Mouse (Mus musculus): ENCODE measurements at regions not wholly inside any gene's neighbourhood (a gene's known extent, or its start where the extent isn't known, plus 50 kb on each side); places are given as distances from the start of the nearest gene placed in this dataset.

DNA sequence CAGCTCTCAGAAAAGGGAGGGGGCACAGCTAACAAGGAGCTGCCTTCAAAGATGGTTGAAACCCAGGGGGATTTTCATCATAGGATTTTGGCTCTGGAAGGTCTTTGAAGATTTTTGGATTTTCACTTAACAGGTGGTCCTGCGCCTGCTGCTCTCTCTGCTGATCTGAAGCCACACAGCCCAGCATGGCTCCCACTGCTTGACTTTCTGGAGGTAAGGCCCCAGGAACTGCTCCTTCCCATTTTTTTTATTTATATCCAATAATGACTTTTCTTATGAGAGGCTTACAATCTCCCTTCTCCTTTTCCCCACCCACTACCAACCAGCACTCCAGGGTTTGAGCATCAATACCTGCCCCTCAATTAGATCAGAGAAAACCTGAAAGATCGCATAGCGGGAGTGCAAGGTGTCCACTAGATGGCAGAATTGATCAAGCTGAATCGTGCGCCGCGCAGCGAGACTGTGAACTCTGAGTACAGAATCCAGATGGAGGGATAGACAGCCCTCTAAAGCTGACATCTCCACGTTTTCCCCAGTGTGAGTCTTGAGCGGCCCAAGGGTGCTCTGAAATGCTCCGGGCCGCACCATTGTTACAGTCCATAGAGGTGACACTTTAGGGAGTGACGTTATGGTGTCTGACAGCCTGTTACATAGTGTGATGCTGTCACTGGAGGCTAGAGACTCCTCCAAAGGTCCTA lies 194.6 kb upstream of the Ednrb start:
- H3K36me3 ChIP-seq (ENCODE audit: control insufficient read depth, insufficient read depth, low read length): no peaks in the 10 kb centered on the region
- H3K27ac ChIP-seq (replicated peaks; ENCODE audit: low read depth, low read length): no peak overlapping the region
- DNase-seq (ENCODE audit: low spot score) (peak; percentile 83), ATAC-seq (ENCODE audit: low read depth) (peak; percentile 72)
- WGBS: 7% methylated on average over 13 of the region's 13 CpGs
- H3K4me3 ChIP-seq (ENCODE audit: low read depth, low read length): no peak overlapping the region
- H3K9me3 ChIP-seq (ENCODE audit: control insufficient read depth, low read length): no peaks in the 10 kb centered on the region
- H3K4me1 ChIP-seq (ENCODE audit: control insufficient read depth, insufficient read depth, low read length): no peaks in the 10 kb centered on the region
- no peak overlapping the region for H3K9ac ChIP-seq (ENCODE audit: low read depth, low read length)
- H3K4me2 ChIP-seq (ENCODE audit: low read depth, low read length): no peak overlapping the region
- no peaks in the 10 kb centered on the region; the same call in 1 of the 2 replicates for H3K27me3 ChIP-seq (replicated peaks; ENCODE audit: control insufficient read depth, insufficient read depth, low read length)

DNA sequence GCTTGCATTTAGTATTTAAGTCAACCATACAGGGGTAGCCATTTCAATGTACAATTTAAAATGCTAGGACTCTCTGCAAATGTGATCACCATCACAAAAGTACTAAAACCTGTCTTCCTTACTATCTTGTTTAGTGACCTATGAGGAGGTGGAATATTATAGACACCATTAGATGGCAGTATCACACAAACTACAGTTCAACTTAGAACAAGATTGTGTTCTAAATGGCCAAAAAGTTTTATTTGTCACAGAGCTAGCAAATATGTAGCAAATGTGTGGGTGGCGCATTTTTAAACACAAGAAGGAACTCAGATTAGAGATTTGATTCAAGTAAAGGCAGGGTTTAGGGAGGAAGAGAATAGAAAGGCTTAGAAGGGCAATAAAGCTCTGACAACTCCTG lies 189.4 kb upstream of the Ednrb start:
- Histone ChIP-seq H3K4me3 (ENCODE audit: low read depth, low read length) (no peak overlapping the region), H3K9ac (ENCODE audit: low read depth, low read length) (no peak overlapping the region), H3K9me3 (ENCODE audit: control insufficient read depth, low read length) (no peaks in the 10 kb centered on the region), H3K36me3 (ENCODE audit: control insufficient read depth, insufficient read depth, low read length) (no peaks in the 10 kb centered on the region), H3K4me2 (ENCODE audit: low read depth, low read length) (no peak overlapping the region), H3K4me1 (ENCODE audit: control insufficient read depth, insufficient read depth, low read length) (0 out of 2 replicates have a peak, but pooled peaks cover 4% of the 10 kb centered on the region), H3K27ac (replicated peaks; ENCODE audit: low read depth, low read length) (no peak overlapping the region), H3K27me3 (replicated peaks; ENCODE audit: control insufficient read depth, insufficient read depth, low read length) (peaks cover 4% of the 10 kb centered on the region; the same call in 1 of the 2 replicates)
- ATAC-seq (ENCODE audit: low read depth) (no peak), DNase-seq (ENCODE audit: low spot score) (peak; percentile 42)
- WGBS: 26% methylated on average over 1 of the region's 1 CpGs

DNA sequence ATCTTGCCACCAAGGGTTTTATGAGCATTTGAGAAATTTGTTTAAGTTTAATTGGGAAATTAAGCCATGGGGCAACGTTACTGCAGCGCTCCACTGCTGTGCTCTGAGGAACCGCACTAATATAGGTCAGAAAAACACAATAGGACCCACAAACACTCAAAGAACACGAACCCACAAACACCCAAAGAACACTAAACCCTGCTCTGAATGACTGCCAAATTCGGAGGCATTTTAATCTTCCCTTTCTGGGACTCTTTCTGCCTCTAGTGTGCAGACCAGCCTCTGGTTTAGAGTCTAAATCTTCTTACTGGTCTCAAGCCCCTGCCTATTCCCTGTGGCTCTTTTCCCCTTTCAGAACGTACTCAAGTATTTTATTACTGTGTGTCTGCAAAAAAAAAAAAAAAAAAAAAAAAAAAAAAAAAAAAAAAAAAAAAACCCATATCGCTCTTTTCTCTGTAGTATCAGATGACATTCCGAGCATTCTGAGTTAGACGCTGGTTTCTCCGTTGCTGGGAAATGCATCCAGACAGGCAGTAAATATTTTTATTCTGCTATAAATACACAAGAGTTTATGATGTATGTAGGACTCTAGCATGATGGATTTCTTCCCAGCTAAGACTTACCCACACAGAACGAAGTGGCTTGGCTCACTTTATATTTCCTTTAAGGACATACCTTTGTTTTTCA lies 186.7 kb upstream of the Ednrb start:
- ATAC-seq (ENCODE audit: low read depth) (peak; percentile 53; the same call in 1 of the 2 replicates), DNase-seq (ENCODE audit: low spot score) (peak; percentile 58)
- H3K27ac ChIP-seq (replicated peaks; ENCODE audit: low read depth, low read length): no peak overlapping the region
- H3K36me3 ChIP-seq (ENCODE audit: control insufficient read depth, insufficient read depth, low read length): no peaks in the 10 kb centered on the region
- H3K4me1 ChIP-seq (ENCODE audit: control insufficient read depth, insufficient read depth, low read length): 0 out of 2 replicates have a peak, but pooled peaks cover 8% of the 10 kb centered on the region
- H3K27me3 ChIP-seq (replicated peaks; ENCODE audit: control insufficient read depth, insufficient read depth, low read length): peaks cover 4% of the 10 kb centered on the region
- WGBS: 36% methylated on average over 11 of the region's 11 CpGs
- no peak overlapping the region for H3K9ac ChIP-seq (ENCODE audit: low read depth, low read length)
- no peak overlapping the region for H3K4me3 ChIP-seq (ENCODE audit: low read depth, low read length)
- no peaks in the 10 kb centered on the region for H3K9me3 ChIP-seq (ENCODE audit: control insufficient read depth, low read length)
- no peak overlapping the region for H3K4me2 ChIP-seq (ENCODE audit: low read depth, low read length)

DNA sequence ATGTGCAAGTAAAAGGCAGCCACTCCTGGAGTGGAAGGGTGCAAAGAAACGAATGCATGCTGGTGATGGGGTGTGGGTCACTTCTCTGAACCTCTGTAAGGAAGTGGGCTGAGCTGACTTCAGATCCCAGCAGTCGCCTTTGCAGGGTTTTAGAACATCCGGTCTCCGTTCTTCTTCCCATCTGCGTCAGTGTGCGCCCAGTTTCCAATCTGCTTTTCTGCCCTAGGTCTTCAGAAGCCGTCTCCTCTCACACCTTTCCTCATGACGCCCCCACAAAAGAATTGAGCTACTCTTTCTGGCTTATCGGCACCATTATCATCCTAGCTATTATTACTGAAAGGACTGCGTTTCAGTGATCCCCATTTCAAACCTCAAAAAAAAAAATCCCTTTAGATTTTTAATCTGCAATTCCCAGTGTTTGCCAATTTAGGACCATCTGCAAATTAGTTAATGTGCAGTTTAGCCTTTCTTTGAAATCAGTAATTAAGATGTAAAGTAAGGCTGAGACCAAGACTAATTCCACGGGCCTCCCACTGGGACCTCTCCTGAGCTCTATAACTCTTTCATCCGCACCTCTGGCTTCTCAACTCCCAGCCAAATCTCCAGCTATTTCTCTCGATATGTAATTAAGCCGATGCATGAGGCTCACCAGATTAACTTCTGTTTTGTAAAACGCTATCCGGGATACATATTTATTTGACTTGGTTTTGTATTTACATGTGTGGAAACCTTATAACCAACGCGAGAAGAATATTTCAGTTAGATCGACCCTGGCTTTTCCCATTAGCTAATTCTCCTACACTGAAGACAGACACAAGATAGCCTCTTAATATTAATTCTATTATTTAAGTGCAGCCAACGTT lies 185.7 kb upstream of the Ednrb start:
- H3K4me1 ChIP-seq (ENCODE audit: control insufficient read depth, insufficient read depth, low read length): 0 out of 2 replicates have a peak, but pooled peaks cover 8% of the 10 kb centered on the region
- H3K9ac ChIP-seq (ENCODE audit: low read depth, low read length): no peak overlapping the region
- 30% methylated on average over 20 of the region's 20 CpGs for WGBS
- H3K9me3 ChIP-seq (ENCODE audit: control insufficient read depth, low read length): no peaks in the 10 kb centered on the region
- H3K4me3 ChIP-seq (ENCODE audit: low read depth, low read length): no peak overlapping the region
- peaks cover 4% of the 10 kb centered on the region for H3K27me3 ChIP-seq (replicated peaks; ENCODE audit: control insufficient read depth, insufficient read depth, low read length)
- DNase-seq (ENCODE audit: low spot score) (no peak), ATAC-seq (ENCODE audit: low read depth) (no peak)
- H3K36me3 ChIP-seq (ENCODE audit: control insufficient read depth, insufficient read depth, low read length): no peaks in the 10 kb centered on the region
- no peak overlapping the region for H3K4me2 ChIP-seq (ENCODE audit: low read depth, low read length)
- no peak overlapping the region for H3K27ac ChIP-seq (replicated peaks; ENCODE audit: low read depth, low read length)

DNA sequence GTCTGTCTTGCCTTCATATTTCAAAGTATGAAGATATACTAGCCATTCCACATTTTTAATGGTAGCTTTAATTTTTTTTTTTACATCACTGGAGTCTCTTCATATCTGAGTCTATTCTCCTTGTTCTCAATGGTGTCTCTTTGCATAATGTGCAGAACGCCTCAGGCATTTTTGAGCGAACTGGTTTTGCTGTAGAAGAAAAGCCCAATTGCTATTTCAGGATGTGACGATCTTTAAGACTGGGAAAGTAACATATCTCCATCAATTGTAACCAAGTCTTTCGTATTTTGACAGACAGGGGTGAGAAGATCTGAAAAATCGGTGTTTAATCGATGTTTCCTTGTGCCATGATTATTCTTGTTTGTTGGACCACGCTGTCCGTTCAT lies 183.7 kb upstream of the Ednrb start:
- no peaks in the 10 kb centered on the region for H3K9me3 ChIP-seq (ENCODE audit: control insufficient read depth, low read length)
- ATAC-seq (ENCODE audit: low read depth) (no peak), DNase-seq (ENCODE audit: low spot score) (no peak)
- no peak overlapping the region for H3K9ac ChIP-seq (ENCODE audit: low read depth, low read length)
- H3K4me1 ChIP-seq (ENCODE audit: control insufficient read depth, insufficient read depth, low read length): 0 out of 2 replicates have a peak, but pooled peaks cover 8% of the 10 kb centered on the region
- H3K36me3 ChIP-seq (ENCODE audit: control insufficient read depth, insufficient read depth, low read length): no peaks in the 10 kb centered on the region
- 86% methylated on average over 8 of the region's 8 CpGs for WGBS
- H3K27ac ChIP-seq (replicated peaks; ENCODE audit: low read depth, low read length): no peak overlapping the region
- no peak overlapping the region for H3K4me3 ChIP-seq (ENCODE audit: low read depth, low read length)
- peaks cover 4% of the 10 kb centered on the region for H3K27me3 ChIP-seq (replicated peaks; ENCODE audit: control insufficient read depth, insufficient read depth, low read length)
- H3K4me2 ChIP-seq (ENCODE audit: low read depth, low read length): no peak overlapping the region

DNA sequence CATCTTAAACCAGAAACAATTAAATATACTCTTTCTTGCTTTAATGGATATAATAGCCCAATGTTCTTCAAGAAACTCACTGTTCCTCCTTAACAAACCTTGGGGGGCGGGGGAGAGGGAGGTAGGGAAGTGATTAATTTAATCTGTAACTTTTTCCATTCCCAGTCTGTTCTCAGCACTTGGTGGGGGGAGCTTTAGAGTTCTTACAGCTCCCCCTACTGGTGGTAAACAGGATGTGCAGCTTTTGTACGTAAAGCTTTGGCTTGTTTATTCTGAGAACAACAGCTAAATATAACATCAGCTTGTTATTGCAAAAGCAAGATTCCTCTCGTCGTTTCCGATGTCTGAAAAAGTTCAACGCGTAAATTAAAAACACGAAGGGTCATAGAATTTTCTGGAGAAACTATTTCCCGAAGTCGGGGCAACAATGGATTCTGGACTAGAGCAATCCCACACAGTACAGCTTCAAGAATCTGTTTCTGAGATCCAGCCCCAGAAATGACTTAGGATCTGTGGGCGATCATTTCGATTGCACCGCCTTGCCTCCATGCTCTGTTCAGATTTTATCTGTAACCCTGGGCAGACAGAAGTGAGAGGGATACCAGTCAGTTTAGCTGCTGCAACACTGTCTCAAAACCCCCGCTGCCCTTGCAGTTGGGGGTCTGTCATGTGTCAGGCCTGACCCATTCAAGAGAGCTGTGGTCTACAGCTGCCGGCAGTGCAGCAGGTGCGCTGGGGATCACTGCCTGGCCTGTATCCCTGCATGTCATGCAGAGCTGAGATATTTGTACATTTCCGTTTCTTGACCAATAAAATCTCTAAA lies 183.1 kb upstream of the Ednrb start:
- H3K4me2 ChIP-seq (ENCODE audit: low read depth, low read length): 0 out of 2 replicates have a peak overlapping the region, but pooled peaks have one; percentile 20

DNA sequence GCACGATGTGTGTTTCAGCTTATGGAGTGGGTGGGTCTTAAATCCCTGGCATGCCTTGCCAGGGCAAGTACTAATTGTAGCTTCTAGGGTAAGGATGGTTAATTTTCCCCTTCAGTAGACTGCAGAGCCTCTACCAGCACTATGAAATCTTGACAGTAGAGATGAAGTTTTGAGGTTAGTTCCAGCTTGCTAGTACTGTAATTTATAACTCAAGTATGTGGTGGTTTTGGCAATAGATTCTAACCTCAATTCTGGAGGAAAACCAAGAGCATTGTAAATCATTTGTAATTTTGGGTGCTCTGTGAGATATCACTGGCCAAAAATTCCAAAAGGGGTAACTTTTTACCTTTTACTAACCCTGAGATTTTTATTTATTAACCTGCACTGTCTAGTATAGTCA lies 164.3 kb upstream of the Ednrb start:
- Histone ChIP-seq H3K4me1 (ENCODE audit: control insufficient read depth, insufficient read depth, low read length) (no peaks in the 10 kb centered on the region), H3K9me3 (ENCODE audit: control insufficient read depth, low read length) (no peaks in the 10 kb centered on the region), H3K36me3 (ENCODE audit: control insufficient read depth, insufficient read depth, low read length) (no peaks in the 10 kb centered on the region), H3K9ac (ENCODE audit: low read depth, low read length) (no peak overlapping the region), H3K27ac (replicated peaks; ENCODE audit: low read depth, low read length) (no peak overlapping the region), H3K4me2 (ENCODE audit: low read depth, low read length) (no peak overlapping the region), H3K4me3 (ENCODE audit: low read depth, low read length) (no peak overlapping the region), H3K27me3 (replicated peaks; ENCODE audit: control insufficient read depth, insufficient read depth, low read length) (no peaks in the 10 kb centered on the region)
- peak; percentile 57 for DNase-seq (ENCODE audit: low spot score)
- no peak for ATAC-seq (ENCODE audit: low read depth)
- 71% methylated on average over 1 of the region's 1 CpGs for WGBS

More for the DNA sequence above, 183.1 kb upstream of the Ednrb start:
- H3K27me3 ChIP-seq (replicated peaks; ENCODE audit: control insufficient read depth, insufficient read depth, low read length): peaks cover 4% of the 10 kb centered on the region
- H3K36me3 ChIP-seq (ENCODE audit: control insufficient read depth, insufficient read depth, low read length): no peaks in the 10 kb centered on the region
- H3K4me3 ChIP-seq (ENCODE audit: low read depth, low read length): no peak overlapping the region
- DNase-seq (ENCODE audit: low spot score) (peak; percentile 85), ATAC-seq (ENCODE audit: low read depth) (peak; percentile 71)
- 0 out of 2 replicates have a peak, but pooled peaks cover 8% of the 10 kb centered on the region for H3K4me1 ChIP-seq (ENCODE audit: control insufficient read depth, insufficient read depth, low read length)
- no peak overlapping the region for H3K27ac ChIP-seq (replicated peaks; ENCODE audit: low read depth, low read length)
- no peak overlapping the region for H3K9ac ChIP-seq (ENCODE audit: low read depth, low read length)
- WGBS: 24% methylated on average over 17 of the region's 17 CpGs
- no peaks in the 10 kb centered on the region for H3K9me3 ChIP-seq (ENCODE audit: control insufficient read depth, low read length)

DNA sequence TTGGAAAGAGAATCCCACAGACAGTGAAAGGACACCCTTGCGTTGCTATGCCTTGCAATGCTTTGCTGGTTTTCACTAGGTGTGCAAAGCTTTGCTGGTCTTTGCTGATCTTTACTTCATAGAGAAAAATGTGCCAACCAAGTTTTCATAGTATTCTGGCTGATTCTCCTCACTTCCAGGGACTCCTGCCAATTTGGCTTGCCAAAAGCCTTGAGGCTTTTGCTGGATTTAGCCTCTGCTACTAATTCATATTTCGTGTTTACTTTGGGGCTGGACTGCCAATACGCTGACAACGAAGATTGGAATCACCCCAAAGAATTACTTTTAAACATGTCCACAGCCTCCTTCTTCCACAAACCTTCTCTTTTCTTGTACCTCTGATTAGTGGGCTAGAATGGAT lies 162.2 kb upstream of the Ednrb start:
- no peaks in the 10 kb centered on the region for H3K36me3 ChIP-seq (ENCODE audit: control insufficient read depth, insufficient read depth, low read length)
- H3K27ac ChIP-seq (replicated peaks; ENCODE audit: low read depth, low read length): no peak overlapping the region
- no peaks in the 10 kb centered on the region for H3K9me3 ChIP-seq (ENCODE audit: control insufficient read depth, low read length)
- no peak overlapping the region for H3K4me2 ChIP-seq (ENCODE audit: low read depth, low read length)
- 50% methylated on average over 4 of the region's 4 CpGs for WGBS
- no peaks in the 10 kb centered on the region for H3K27me3 ChIP-seq (replicated peaks; ENCODE audit: control insufficient read depth, insufficient read depth, low read length)
- ATAC-seq (ENCODE audit: low read depth) (no peak), DNase-seq (ENCODE audit: low spot score) (peak; percentile 85)
- no peak overlapping the region for H3K4me3 ChIP-seq (ENCODE audit: low read depth, low read length)
- no peak overlapping the region for H3K9ac ChIP-seq (ENCODE audit: low read depth, low read length)
- no peaks in the 10 kb centered on the region for H3K4me1 ChIP-seq (ENCODE audit: control insufficient read depth, insufficient read depth, low read length)

All from embryonic facial prominence, embryonic 14.5 days (tissue).